Mouse (Mus musculus): Measurements from ENCODE around the gene Camk1g. TPM values are rescaled to one million over a fixed set of nuclear protein-coding genes. Genes with fewer than 3 reads are reported as not detected.

Gene Camk1g
- polyA plus RNA-seq, 1 experiment from 2014 or later = 0.86 TPM

- H3K9me3 ChIP-seq (replicated peaks) = no peaks in the 10 kb centered on the region
- 0 out of 2 replicates have a peak, but pooled peaks cover 5% of the 10 kb centered on the region for H3K27me3 ChIP-seq (replicated peaks)
- H3K4me1 ChIP-seq = no peaks in the 10 kb centered on the region; the same call in 1 of the 2 replicates
- WGBS (ENCODE audit: insufficient replicate concordance) = 63% methylated on average over 9 of the region's 9 CpGs
- H3K36me3 ChIP-seq = no peaks in the 10 kb centered on the region
- H3K9ac ChIP-seq = no peak overlapping the region
- no peak overlapping the region for H3K4me3 ChIP-seq
- H3K27ac ChIP-seq = no peak overlapping the region
- no peak for ATAC-seq
- H3K4me2 ChIP-seq = no peak overlapping the region
Measured at GRCm38 (mm10) chr1:193329557-193329956, 40.5 kb downstream of the Camk1g start.

GRCm38 (mm10) chr1:193327686-193328085 is 42.4 kb downstream of the Camk1g start:
- Histone ChIP-seq H3K36me3 (no peaks in the 10 kb centered on the region), H3K4me1 (no peaks in the 10 kb centered on the region; the same call in 1 of the 2 replicates), H3K9me3 (replicated peaks) (no peaks in the 10 kb centered on the region), H3K4me3 (no peak overlapping the region), H3K9ac (no peak overlapping the region), H3K27ac (no peak overlapping the region), H3K27me3 (replicated peaks) (0 out of 2 replicates have a peak, but pooled peaks cover 5% of the 10 kb centered on the region), H3K4me2 (no peak overlapping the region)
- WGBS (ENCODE audit: insufficient replicate concordance) = 62% methylated on average over 5 of the region's 5 CpGs
- no peak for ATAC-seq

- Histone ChIP-seq H3K4me2 (no peak overlapping the region), H3K9ac (no peak overlapping the region), H3K4me1 (no peaks in the 10 kb centered on the region; the same call in 1 of the 2 replicates), H3K36me3 (no peaks in the 10 kb centered on the region), H3K4me3 (no peak overlapping the region), H3K9me3 (replicated peaks) (no peaks in the 10 kb centered on the region), H3K27me3 (replicated peaks) (0 out of 2 replicates have a peak, but pooled peaks cover 5% of the 10 kb centered on the region), H3K27ac (no peak overlapping the region)
- no peak for ATAC-seq
- WGBS (ENCODE audit: insufficient replicate concordance) = 67% methylated on average over 1 of the region's 1 CpGs
Measured at GRCm38 (mm10) chr1:193327216-193327615, 42.9 kb downstream of the Camk1g start.

- Histone ChIP-seq H3K27ac (peak overlapping the region; percentile 28; the same call in 1 of the 2 replicates), H3K4me1 (no peaks in the 10 kb centered on the region; the same call in 1 of the 2 replicates), H3K9ac (no peak overlapping the region), H3K4me3 (no peak overlapping the region), H3K36me3 (no peaks in the 10 kb centered on the region), H3K27me3 (replicated peaks) (0 out of 2 replicates have a peak, but pooled peaks cover 5% of the 10 kb centered on the region), H3K4me2 (0 out of 2 replicates have a peak overlapping the region, but pooled peaks have one; percentile 16), H3K9me3 (replicated peaks) (no peaks in the 10 kb centered on the region)
- peak; percentile 65 for ATAC-seq
- WGBS (ENCODE audit: insufficient replicate concordance) = 51% methylated on average over 7 of the region's 7 CpGs
Measured at GRCm38 (mm10) chr1:193326456-193327145, 43.5 kb downstream of the Camk1g start.

GRCm38 (mm10) chr1:193325891-193326290 is 44.2 kb downstream of the Camk1g start:
- H3K36me3 ChIP-seq = no peaks in the 10 kb centered on the region
- no peak overlapping the region for H3K27ac ChIP-seq
- no peak overlapping the region for H3K9ac ChIP-seq
- no peak overlapping the region for H3K4me3 ChIP-seq
- H3K4me1 ChIP-seq = no peaks in the 10 kb centered on the region; the same call in 1 of the 2 replicates
- 83% methylated on average over 6 of the region's 6 CpGs for WGBS (ENCODE audit: insufficient replicate concordance)
- ATAC-seq = no peak
- no peaks in the 10 kb centered on the region for H3K9me3 ChIP-seq (replicated peaks)
- H3K27me3 ChIP-seq (replicated peaks) = 0 out of 2 replicates have a peak, but pooled peaks cover 5% of the 10 kb centered on the region
- no peak overlapping the region for H3K4me2 ChIP-seq

GRCm38 (mm10) chr1:193324224-193324623 is 45.9 kb downstream of the Camk1g start:
- Histone ChIP-seq H3K36me3 (no peaks in the 10 kb centered on the region), H3K4me2 (no peak overlapping the region), H3K9me3 (replicated peaks) (no peaks in the 10 kb centered on the region), H3K27me3 (replicated peaks) (0 out of 2 replicates have a peak, but pooled peaks cover 5% of the 10 kb centered on the region), H3K27ac (no peak overlapping the region), H3K4me1 (no peaks in the 10 kb centered on the region; the same call in 1 of the 2 replicates), H3K9ac (no peak overlapping the region), H3K4me3 (no peak overlapping the region)
- ATAC-seq = no peak
- 31% methylated on average over 2 of the region's 2 CpGs for WGBS (ENCODE audit: insufficient replicate concordance)

GRCm38 (mm10) chr1:193323686-193324085 is 46.4 kb downstream of the Camk1g start:
- H3K27ac ChIP-seq = no peak overlapping the region
- 76% methylated on average over 6 of the region's 6 CpGs for WGBS (ENCODE audit: insufficient replicate concordance)
- no peak overlapping the region for H3K9ac ChIP-seq
- H3K4me2 ChIP-seq = no peak overlapping the region
- H3K36me3 ChIP-seq = no peaks in the 10 kb centered on the region
- no peaks in the 10 kb centered on the region for H3K9me3 ChIP-seq (replicated peaks)
- H3K4me3 ChIP-seq = no peak overlapping the region
- no peaks in the 10 kb centered on the region; the same call in 1 of the 2 replicates for H3K4me1 ChIP-seq
- H3K27me3 ChIP-seq (replicated peaks) = 0 out of 2 replicates have a peak, but pooled peaks cover 5% of the 10 kb centered on the region
- ATAC-seq = no peak

GRCm38 (mm10) chr1:193320398-193320797 is 49.7 kb downstream of the Camk1g start:
- no peak overlapping the region for H3K4me3 ChIP-seq
- H3K9me3 ChIP-seq (replicated peaks) = no peaks in the 10 kb centered on the region
- H3K36me3 ChIP-seq = no peaks in the 10 kb centered on the region
- no peak overlapping the region for H3K4me2 ChIP-seq
- no peaks in the 10 kb centered on the region for H3K27me3 ChIP-seq (replicated peaks)
- WGBS (ENCODE audit: insufficient replicate concordance) = 62% methylated on average over 8 of the region's 8 CpGs
- H3K27ac ChIP-seq = no peak overlapping the region
- no peaks in the 10 kb centered on the region for H3K4me1 ChIP-seq
- no peak overlapping the region for H3K9ac ChIP-seq
- ATAC-seq = no peak

- H3K36me3 ChIP-seq = no peaks in the 10 kb centered on the region
Measured at GRCm38 (mm10) chr1:193319721-193320120, 50.4 kb downstream of the Camk1g start.

GRCm38 (mm10) chr1:193317159-193317559 is 52.9 kb downstream of the Camk1g start:
- H3K4me1 ChIP-seq = peaks cover 3% of the 10 kb centered on the region; the same call in 1 of the 2 replicates
- H3K4me2 ChIP-seq = no peak overlapping the region
- H3K9ac ChIP-seq = no peak overlapping the region
- H3K27me3 ChIP-seq (replicated peaks) = no peaks in the 10 kb centered on the region
- H3K9me3 ChIP-seq (replicated peaks) = no peaks in the 10 kb centered on the region
- no peak overlapping the region for H3K4me3 ChIP-seq
- ATAC-seq = no peak
- 53% methylated on average over 6 of the region's 6 CpGs for WGBS (ENCODE audit: insufficient replicate concordance)
- H3K36me3 ChIP-seq = no peaks in the 10 kb centered on the region
- no peak overlapping the region for H3K27ac ChIP-seq

More at GRCm38 (mm10) chr1:193319721-193320120, 50.4 kb downstream of the Camk1g start:
- Histone ChIP-seq H3K27ac (no peak overlapping the region), H3K9me3 (replicated peaks) (no peaks in the 10 kb centered on the region), H3K4me3 (no peak overlapping the region), H3K4me1 (no peaks in the 10 kb centered on the region), H3K4me2 (no peak overlapping the region), H3K9ac (no peak overlapping the region), H3K27me3 (replicated peaks) (no peaks in the 10 kb centered on the region)
- 46% methylated on average over 3 of the region's 3 CpGs for WGBS (ENCODE audit: insufficient replicate concordance)
- ATAC-seq = no peak

- H3K9me3 ChIP-seq (replicated peaks) = no peaks in the 10 kb centered on the region
- H3K4me1 ChIP-seq = peaks cover 3% of the 10 kb centered on the region; the same call in 1 of the 2 replicates
- H3K4me3 ChIP-seq = no peak overlapping the region
- no peak overlapping the region for H3K9ac ChIP-seq
- no peaks in the 10 kb centered on the region for H3K27me3 ChIP-seq (replicated peaks)
- ATAC-seq = no peak
- no peak overlapping the region for H3K4me2 ChIP-seq
- WGBS (ENCODE audit: insufficient replicate concordance) = 64% methylated on average over 9 of the region's 9 CpGs
- H3K27ac ChIP-seq = no peak overlapping the region
- H3K36me3 ChIP-seq = no peaks in the 10 kb centered on the region
Measured at GRCm38 (mm10) chr1:193316358-193316750, 53.7 kb downstream of the Camk1g start.

- peaks cover 3% of the 10 kb centered on the region; the same call in 1 of the 2 replicates for H3K4me1 ChIP-seq
- no peaks in the 10 kb centered on the region for H3K9me3 ChIP-seq (replicated peaks)
- no peak overlapping the region for H3K4me3 ChIP-seq
- no peak for ATAC-seq
- H3K9ac ChIP-seq = no peak overlapping the region
- no peak overlapping the region for H3K27ac ChIP-seq
- no peaks in the 10 kb centered on the region for H3K27me3 ChIP-seq (replicated peaks)
- 50% methylated on average over 5 of the region's 5 CpGs for WGBS (ENCODE audit: insufficient replicate concordance)
- H3K4me2 ChIP-seq = no peak overlapping the region
- H3K36me3 ChIP-seq = no peaks in the 10 kb centered on the region
Measured at GRCm38 (mm10) chr1:193315705-193316357, 54.3 kb downstream of the Camk1g start.

All from liver, embryonic 12.5 days (tissue).